Mouse (Mus musculus): ENCODE results near the gene Dppa2.

GRCm38 (mm10) chr16:48259519-48259918 lies 44.2 kb upstream of the Dppa2 start:
- TF ChIP-seq CTCF (conservative IDR thresholded peaks at IDR 0.05; ENCODE audit: low read length) = no peak
- TF ChIP-seq POU5F1 (IDR thresholded peaks at IDR 0.05; ENCODE audit: borderline replicate concordance, low read length) = no peak
- no peak for TF ChIP-seq NANOG (IDR thresholded peaks at IDR 0.05; ENCODE audit: borderline replicate concordance, low read length)
